Mouse (Mus musculus): ENCODE data around the gene Gm17268. TPM values are rescaled to one million over a fixed set of nuclear protein-coding genes. Genes with fewer than 3 reads are reported as not detected.

Gm17268 gene
- total RNA-seq, 1 experiment, result not detected

DNA sequence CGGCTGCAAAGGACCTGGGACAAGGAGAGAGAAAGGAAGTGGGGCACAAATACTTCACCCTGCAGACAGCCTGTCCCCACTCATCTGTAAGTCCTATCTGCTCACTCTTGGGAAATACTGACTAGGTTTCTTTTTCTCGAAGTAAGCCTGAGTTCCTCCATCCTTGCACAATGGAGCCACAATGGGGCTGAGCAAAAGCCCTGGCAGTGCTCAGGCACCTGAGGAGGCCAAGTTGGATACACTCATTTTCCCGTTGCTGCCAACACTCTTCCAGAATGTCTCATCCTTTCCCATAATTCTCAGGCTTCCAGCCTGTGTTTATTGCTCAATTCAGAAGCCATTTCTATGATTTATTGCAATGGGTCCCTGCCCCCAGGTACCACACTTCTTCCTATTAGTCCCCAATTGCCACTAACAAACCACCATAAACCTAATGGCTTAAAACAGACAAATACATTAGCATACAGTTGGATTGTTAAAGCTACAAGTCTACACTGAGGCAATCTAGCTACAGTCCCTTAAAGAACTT, 834 bp upstream of the Gm17268 start:
- H3K36me3 ChIP-seq (ENCODE audit: control insufficient read depth, insufficient read depth, low read length, poor library complexity, severe bottlenecking), result no peaks in the 10 kb centered on the region
- in situ Hi-C loops (cut with MboI; ENCODE audit: low sequenced_read_pairs in 2 of 2, unreplicated experiment in 2 of 2), result no loop called here
- H3K27ac ChIP-seq (ENCODE audit: insufficient read depth, low read depth, low read length, poor library complexity, severe bottlenecking), result no peak overlapping the region
- no peak for DNase-seq (ENCODE audit: low read depth, low spot score)
- H3K9ac ChIP-seq (ENCODE audit: insufficient read depth, low read depth, low read length, poor library complexity, severe bottlenecking), result no peak overlapping the region
- TF ChIP-seq MAFK (IDR thresholded peaks at IDR 0.05; ENCODE audit: insufficient read depth, low read depth, low read length) (no peak), CHD2 (IDR thresholded peaks at IDR 0.05; ENCODE audit: low read depth, low read length) (no peak), HCFC1 (IDR thresholded peaks at IDR 0.05; ENCODE audit: borderline replicate concordance, insufficient read depth, low read length) (no peak), ZNF384 (IDR thresholded peaks at IDR 0.05; ENCODE audit: low read depth, low read length) (no peak), ZC3H11A (IDR thresholded peaks at IDR 0.05; ENCODE audit: borderline replicate concordance, low read depth, low read length) (no peak)
- no peaks in the 10 kb centered on the region for H3K4me1 ChIP-seq (ENCODE audit: control insufficient read depth in 2 of 2, insufficient read depth in 2 of 2, low read length in 2 of 2, poor library complexity in 1 of 2)
- H3K9me3 ChIP-seq (ENCODE audit: control insufficient read depth, insufficient read depth, low read depth, low read length), result no peaks in the 10 kb centered on the region
- H3K4me3 ChIP-seq (ENCODE audit: insufficient read depth in 1 of 2, low read depth in 1 of 2, low read length in 2 of 2, poor library complexity in 1 of 2, severe bottlenecking in 1 of 2), result no peak overlapping the region

DNA sequence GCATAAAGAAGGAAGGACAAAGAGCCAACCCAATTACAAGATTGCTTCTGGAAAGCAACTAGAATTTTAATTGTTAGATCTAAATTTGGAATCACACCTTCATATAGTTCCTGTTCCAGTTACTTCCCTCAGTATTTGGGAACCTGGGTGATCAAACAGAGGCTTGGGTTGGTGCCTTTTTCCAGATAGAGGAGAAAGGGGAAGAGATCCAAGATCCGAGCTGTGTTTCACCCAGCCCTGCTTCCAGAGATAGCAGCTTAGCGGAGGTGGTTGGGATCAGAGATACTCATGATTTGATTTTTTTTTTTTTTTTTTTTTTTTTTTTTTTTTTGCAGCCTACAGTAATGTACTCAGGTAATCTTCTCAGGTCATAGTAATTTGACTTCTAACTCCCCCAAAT, 2.5 kb downstream of the Gm17268 start:
- Histone ChIP-seq H3K9me3 (ENCODE audit: control insufficient read depth, insufficient read depth, low read depth, low read length) (no peaks in the 10 kb centered on the region), H3K4me1 (ENCODE audit: control insufficient read depth in 2 of 2, insufficient read depth in 2 of 2, low read length in 2 of 2, poor library complexity in 1 of 2) (no peaks in the 10 kb centered on the region), H3K4me3 (ENCODE audit: insufficient read depth in 1 of 2, low read depth in 1 of 2, low read length in 2 of 2, poor library complexity in 1 of 2, severe bottlenecking in 1 of 2) (no peak overlapping the region), H3K36me3 (ENCODE audit: control insufficient read depth, insufficient read depth, low read length, poor library complexity, severe bottlenecking) (no peaks in the 10 kb centered on the region), H3K27ac (ENCODE audit: insufficient read depth, low read depth, low read length, poor library complexity, severe bottlenecking) (no peak overlapping the region), H3K9ac (ENCODE audit: insufficient read depth, low read depth, low read length, poor library complexity, severe bottlenecking) (no peak overlapping the region)
- no peak for DNase-seq (ENCODE audit: low read depth, low spot score)
- TF ChIP-seq CHD2 (IDR thresholded peaks at IDR 0.05; ENCODE audit: low read depth, low read length) (no peak), HCFC1 (IDR thresholded peaks at IDR 0.05; ENCODE audit: borderline replicate concordance, insufficient read depth, low read length) (no peak), ZNF384 (IDR thresholded peaks at IDR 0.05; ENCODE audit: low read depth, low read length) (no peak), ZC3H11A (IDR thresholded peaks at IDR 0.05; ENCODE audit: borderline replicate concordance, low read depth, low read length) (no peak), MAFK (IDR thresholded peaks at IDR 0.05; ENCODE audit: insufficient read depth, low read depth, low read length) (no peak)
- in situ Hi-C loops (cut with MboI; ENCODE audit: low sequenced_read_pairs in 2 of 2, unreplicated experiment in 2 of 2), result no loop called here

DNA sequence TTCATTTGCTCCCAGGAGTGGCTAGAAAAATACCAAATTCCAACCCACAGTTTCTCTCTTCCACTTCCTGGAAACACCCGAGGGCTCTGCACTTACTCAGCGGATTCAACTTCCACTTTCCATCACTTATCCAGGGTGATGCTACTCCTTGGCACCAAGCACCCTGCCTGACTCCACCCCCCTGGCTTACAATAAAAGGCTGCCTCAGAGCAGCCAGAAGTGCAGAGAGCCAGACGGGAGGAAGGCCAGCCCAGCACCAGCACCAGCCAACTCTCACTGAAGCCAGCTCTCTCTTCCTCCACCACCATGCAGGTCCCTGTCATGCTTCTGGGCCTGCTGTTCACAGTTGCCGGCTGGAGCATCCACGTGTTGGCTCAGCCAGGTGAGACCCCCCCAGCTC, 3.0 kb downstream of the Gm17268 start, which contains the start of gene Ccl2:
TSS of gene Ccl2 (plus strand) at position 216 of the 400 bp plus-strand sequence.
- TF ChIP-seq ZNF384 (IDR thresholded peaks at IDR 0.05; ENCODE audit: low read depth, low read length) (no peak), HCFC1 (IDR thresholded peaks at IDR 0.05; ENCODE audit: borderline replicate concordance, insufficient read depth, low read length) (no peak), CHD2 (IDR thresholded peaks at IDR 0.05; ENCODE audit: low read depth, low read length) (no peak), ZC3H11A (IDR thresholded peaks at IDR 0.05; ENCODE audit: borderline replicate concordance, low read depth, low read length) (no peak), MAFK (IDR thresholded peaks at IDR 0.05; ENCODE audit: insufficient read depth, low read depth, low read length) (no peak)
- Histone ChIP-seq H3K9me3 (ENCODE audit: control insufficient read depth, insufficient read depth, low read depth, low read length) (no peaks in the 10 kb centered on the region), H3K4me1 (ENCODE audit: control insufficient read depth in 2 of 2, insufficient read depth in 2 of 2, low read length in 2 of 2, poor library complexity in 1 of 2) (no peaks in the 10 kb centered on the region), H3K27ac (ENCODE audit: insufficient read depth, low read depth, low read length, poor library complexity, severe bottlenecking) (no peak within 1 kb of the TSS), H3K4me3 (ENCODE audit: insufficient read depth in 1 of 2, low read depth in 1 of 2, low read length in 2 of 2, poor library complexity in 1 of 2, severe bottlenecking in 1 of 2) (no peak within 1 kb of the TSS), H3K36me3 (ENCODE audit: control insufficient read depth, insufficient read depth, low read length, poor library complexity, severe bottlenecking) (no peaks in the 10 kb centered on the region), H3K9ac (ENCODE audit: insufficient read depth, low read depth, low read length, poor library complexity, severe bottlenecking) (no peak within 1 kb of the TSS)
- DNase-seq (ENCODE audit: low read depth, low spot score), result no peak
- in situ Hi-C loops (cut with MboI; ENCODE audit: low sequenced_read_pairs in 2 of 2, unreplicated experiment in 2 of 2), result no loop called here

DNA sequence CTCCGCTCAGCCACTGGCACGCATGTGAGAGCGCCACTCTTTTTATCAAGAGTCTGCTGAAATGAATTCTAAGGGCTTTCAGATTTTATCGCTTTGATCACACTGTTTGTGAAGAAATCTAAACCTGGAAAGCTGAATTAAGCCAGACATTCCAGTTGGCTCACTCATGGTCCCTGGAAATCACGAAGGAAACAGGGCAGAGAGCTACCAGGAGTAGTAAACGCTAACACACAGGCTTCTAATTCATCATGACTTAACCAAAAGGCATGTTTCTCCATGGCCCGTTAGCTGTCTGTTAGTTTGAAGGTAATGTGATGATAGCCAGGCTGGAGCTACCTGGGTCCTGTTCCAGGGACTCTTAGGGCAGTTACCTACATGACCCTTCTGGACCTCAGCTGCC, 3.9 kb downstream of the Gm17268 start:
- no peaks in the 10 kb centered on the region for H3K4me1 ChIP-seq (ENCODE audit: control insufficient read depth in 2 of 2, insufficient read depth in 2 of 2, low read length in 2 of 2, poor library complexity in 1 of 2)
- H3K9me3 ChIP-seq (ENCODE audit: control insufficient read depth, insufficient read depth, low read depth, low read length), result no peaks in the 10 kb centered on the region
- no peaks in the 10 kb centered on the region for H3K36me3 ChIP-seq (ENCODE audit: control insufficient read depth, insufficient read depth, low read length, poor library complexity, severe bottlenecking)
- no peak overlapping the region for H3K27ac ChIP-seq (ENCODE audit: insufficient read depth, low read depth, low read length, poor library complexity, severe bottlenecking)
- H3K4me3 ChIP-seq (ENCODE audit: insufficient read depth in 1 of 2, low read depth in 1 of 2, low read length in 2 of 2, poor library complexity in 1 of 2, severe bottlenecking in 1 of 2), result no peak overlapping the region
- no peak overlapping the region for H3K9ac ChIP-seq (ENCODE audit: insufficient read depth, low read depth, low read length, poor library complexity, severe bottlenecking)
- DNase-seq (ENCODE audit: low read depth, low spot score), result no peak
- in situ Hi-C loops (cut with MboI; ENCODE audit: low sequenced_read_pairs in 2 of 2, unreplicated experiment in 2 of 2), result no loop called here
- TF ChIP-seq HCFC1 (IDR thresholded peaks at IDR 0.05; ENCODE audit: borderline replicate concordance, insufficient read depth, low read length) (no peak), ZC3H11A (IDR thresholded peaks at IDR 0.05; ENCODE audit: borderline replicate concordance, low read depth, low read length) (no peak), CHD2 (IDR thresholded peaks at IDR 0.05; ENCODE audit: low read depth, low read length) (no peak), MAFK (IDR thresholded peaks at IDR 0.05; ENCODE audit: insufficient read depth, low read depth, low read length) (no peak), ZNF384 (IDR thresholded peaks at IDR 0.05; ENCODE audit: low read depth, low read length) (no peak)

Measured in ES-E14 (cell line).